Mouse (Mus musculus) embryonic facial prominence, embryonic 14.5 days (tissue): ENCODE results near the gene Spr. TPM values are rescaled to one million over a fixed set of nuclear protein-coding genes. Genes with fewer than 3 reads are reported as not detected.

Experiments used
- ATAC-seq: fragments of 200-750 bp; cut with Nextera tagmentation; 2 replicates; pipeline ENCODE4 v1.8.0; 2017; ENCODE audit warnings: low read depth, moderate number of reproducible peaks, moderate TSS enrichment
- DNase-seq: peaks from one replicate; pipeline ENCODE4 v3.0.0-alpha.2; 2015; ENCODE audit warnings: low spot score
- H3K27ac ChIP-seq: fragments of 300-500 bp; sonication (generic); replicated peaks from 2 replicates; pipeline ENCODE4 v1.5.1; 2014; ENCODE audit warnings: low read depth, mild to moderate bottlenecking, low read length, moderate library complexity
- H3K27me3 ChIP-seq: fragments of 300-500 bp; sonication (generic); replicated peaks from 2 replicates; pipeline ENCODE4 v1.6.1; 2014; ENCODE audit warnings: low read length; ENCODE audit not compliant: control insufficient read depth, insufficient read depth
- H3K36me3 ChIP-seq: fragments of 300-500 bp; sonication (generic); 2 replicates; pipeline ENCODE4 v1.6.1; 2014; ENCODE audit warnings: low read length, mixed read lengths; ENCODE audit not compliant: control insufficient read depth, insufficient read depth
- H3K4me1 ChIP-seq: fragments of 300-500 bp; sonication (generic); 2 replicates; pipeline ENCODE4 v1.6.1; 2014; ENCODE audit warnings: antibody characterized with exemption, low read length; ENCODE audit not compliant: control insufficient read depth, insufficient read depth
- H3K4me2 ChIP-seq: fragments of 300-500 bp; sonication (generic); 2 replicates; pipeline ENCODE4 v1.6.1; 2014; ENCODE audit warnings: low read depth, mild to moderate bottlenecking, low read length, moderate library complexity, mixed read lengths
- H3K4me3 ChIP-seq: fragments of 300-500 bp; sonication (generic); 2 replicates; pipeline ENCODE4 v1.5.1; 2014; ENCODE audit warnings: low read depth, mild to moderate bottlenecking, low read length
- H3K9ac ChIP-seq: fragments of 300-500 bp; sonication (generic); 2 replicates; pipeline ENCODE4 v1.6.1; 2014; ENCODE audit warnings: low read depth, mild to moderate bottlenecking, low read length, moderate library complexity, mixed read lengths
- H3K9me3 ChIP-seq: fragments of 300-500 bp; sonication (generic); 2 replicates; pipeline ENCODE4 v1.6.1; 2016; ENCODE audit warnings: low read length; ENCODE audit not compliant: control insufficient read depth
- WGBS: fragments of 180-500 bp; shearing (Covaris S2); extraction: QIAGEN DNeasy Blood & Tissue Kit; methylation state at CpG from one replicate; pipeline ENCODE4 v1.1.7; 2014; 5-methylcytosine and 5-hydroxymethylcytosine counted together
- polyA plus RNA-seq: library from polyadenylated mRNA; unstranded; fragments of >200 nt; fragmentation: Nextera tagmentation; extraction: Ambion mirVana; gene quantifications from 2 replicates; pipeline ENCODE4 v1.2.1, GENCODE M21; 2014

The Spr gene
- polyA plus RNA-seq, 1 experiment from 2014 or later: 54.5 TPM

GRCm38 (mm10) chr6:85103321-85103720, 34.2 kb downstream of the Spr start:
- Histone ChIP-seq H3K27me3 (no peaks in the 10 kb centered on the region), H3K4me2 (no peak overlapping the region), H3K4me3 (no peak overlapping the region), H3K36me3 (no peaks in the 10 kb centered on the region), H3K9ac (no peak overlapping the region), H3K27ac (no peak overlapping the region), H3K4me1 (no peaks in the 10 kb centered on the region), H3K9me3 (no peaks in the 10 kb centered on the region)
- ATAC-seq (no peak), DNase-seq (no peak)
- 93% methylated on average over 3 of the region's 3 CpGs for WGBS

GRCm38 (mm10) chr6:85096441-85096840, 41.1 kb downstream of the Spr start:
- Histone ChIP-seq H3K9me3 (no peaks in the 10 kb centered on the region), H3K4me2 (no peak overlapping the region), H3K27me3 (no peaks in the 10 kb centered on the region), H3K27ac (no peak overlapping the region), H3K4me3 (no peak overlapping the region), H3K36me3 (no peaks in the 10 kb centered on the region), H3K4me1 (no peaks in the 10 kb centered on the region), H3K9ac (no peak overlapping the region)
- DNase-seq (no peak), ATAC-seq (no peak)
- WGBS: 71% methylated on average over 2 of the region's 2 CpGs

GRCm38 (mm10) chr6:85087425-85087824, 50.1 kb downstream of the Spr start:
- ATAC-seq: no peak
- 69% methylated on average over 4 of the region's 4 CpGs for WGBS

GRCm38 (mm10) chr6:85086645-85087044, 50.9 kb downstream of the Spr start:
- no peaks in the 10 kb centered on the region for H3K27me3 ChIP-seq
- H3K4me2 ChIP-seq: no peak overlapping the region
- WGBS: 64% methylated on average over 3 of the region's 3 CpGs
- no peak overlapping the region for H3K27ac ChIP-seq
- DNase-seq (no peak), ATAC-seq (peak; percentile 65; the same call in 1 of the 2 replicates)
- no peaks in the 10 kb centered on the region for H3K4me1 ChIP-seq
- no peaks in the 10 kb centered on the region for H3K9me3 ChIP-seq
- H3K9ac ChIP-seq: no peak overlapping the region
- no peaks in the 10 kb centered on the region for H3K36me3 ChIP-seq
- H3K4me3 ChIP-seq: no peak overlapping the region

More at GRCm38 (mm10) chr6:85087425-85087824, 50.1 kb downstream of the Spr start:
- no peak overlapping the region for H3K4me2 ChIP-seq
- no peaks in the 10 kb centered on the region for H3K27me3 ChIP-seq
- no peaks in the 10 kb centered on the region for H3K9me3 ChIP-seq
- peak; percentile 40 for DNase-seq
- no peaks in the 10 kb centered on the region for H3K4me1 ChIP-seq
- no peak overlapping the region for H3K27ac ChIP-seq
- no peaks in the 10 kb centered on the region for H3K36me3 ChIP-seq
- no peak overlapping the region for H3K9ac ChIP-seq
- H3K4me3 ChIP-seq: no peak overlapping the region

Other genes starting within 250 kb of the Spr start
- gene Exoc6b, start 68.3 kb downstream of the Spr start, polyA plus RNA-seq: 29.9 and 33.0 TPM in 2 replicates
- gene Emx1, start 49.7 kb upstream of the Spr start, polyA plus RNA-seq: 0.11 TPM in 1 of 2 replicates, not detected in the other
- 6.7 and 8.9 TPM in 2 replicates for gene Sfxn5, start 195.7 kb upstream of the Spr start, polyA plus RNA-seq
- gene Rab11fip5, start 236.9 kb upstream of the Spr start, polyA plus RNA-seq: 15.1 and 15.7 TPM in 2 replicates